Comparison of ENCODE assay signal across 8 mouse cellular contexts in the genomic region with DNA sequence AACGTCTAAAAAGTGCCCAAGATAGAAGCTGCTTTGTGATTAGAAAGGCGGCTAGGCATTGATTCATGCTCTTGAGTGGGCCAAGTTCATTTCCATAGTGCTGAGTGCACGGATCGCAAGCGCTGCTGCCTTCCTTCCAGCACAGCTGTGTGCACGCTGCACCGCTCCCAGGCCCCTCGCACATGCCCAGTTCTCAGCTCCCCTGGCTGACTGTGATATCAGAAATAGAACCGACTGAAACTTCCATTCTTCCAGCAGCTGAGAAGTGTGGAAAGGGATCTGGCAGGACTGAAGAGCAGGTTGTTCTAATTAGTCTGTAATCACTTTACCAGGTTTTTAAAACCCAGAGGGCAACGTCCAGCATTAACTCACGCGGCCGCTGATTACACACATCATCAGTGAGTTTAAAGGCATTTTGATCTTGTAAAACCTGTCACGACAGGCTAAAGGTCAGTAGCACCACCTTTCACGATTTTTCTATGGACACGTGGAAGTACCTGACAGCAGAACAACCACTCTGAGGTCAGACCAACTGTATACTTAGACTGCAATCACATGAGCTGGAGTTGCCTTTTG.
A peak's percentile ranks its signal among the peaks of the same experiment; 100 is the strongest.
DNase-seq lines count a peak whose midpoint lies in the region; ATAC-seq lines count a peak whose summit lies in the region.

No protein-coding gene starts in this region.

- intact Hi-C loops in left cerebral cortex, postnatal 14 days (cut with DNase I), result loop anchor here (5.0 kb wide), 1 partner anchor 41 kb away; no protein-coding TSS in a partner anchor

- peaks cover 11% of the 10 kb centered on the region for H3K4me1 ChIP-seq in lung, embryonic 16.5 days (replicated peaks; ENCODE audit: control insufficient read depth, insufficient read depth, low read length)
- peaks cover 11% of the 10 kb centered on the region for H3K4me1 ChIP-seq in intestine, embryonic 14.5 days (replicated peaks; ENCODE audit: control insufficient read depth, insufficient read depth, low read length)

- no peaks in the 10 kb centered on the region for H3K9me3 ChIP-seq in lung, embryonic 16.5 days (ENCODE audit: control insufficient read depth, low read length)
- H3K9me3 ChIP-seq in intestine, embryonic 14.5 days (ENCODE audit: control insufficient read depth, low read length), result no peaks in the 10 kb centered on the region

- no peaks in the 10 kb centered on the region for H3K27me3 ChIP-seq in lung, embryonic 16.5 days (ENCODE audit: control insufficient read depth, insufficient read depth, low read depth, low read length)
- no peaks in the 10 kb centered on the region for H3K27me3 ChIP-seq in intestine, embryonic 14.5 days (replicated peaks; ENCODE audit: control insufficient read depth, insufficient read depth, low read length)

- 39% methylated on average over 16 of the region's 16 CpGs for WGBS in lung, embryonic 16.5 days
- WGBS in intestine, embryonic 14.5 days, result 52% methylated on average over 16 of the region's 16 CpGs

- H3K4me2 ChIP-seq in lung, embryonic 16.5 days (ENCODE audit: low read depth, low read length), result no peak overlapping the region
- H3K4me2 ChIP-seq in intestine, embryonic 14.5 days (ENCODE audit: low read length), result no peak overlapping the region

- DNase-seq in lung, postnatal 36 days, result no peak
- DNase-seq in gastrocnemius, postnatal 10 days, result peak; percentile 45
- DNase-seq in intestine, embryonic 14.5 days (ENCODE audit: low spot score), result peak; percentile 63
- peak; percentile 60 to 69 for DNase-seq in left cerebral cortex, postnatal 14 days (ENCODE audit: low spot score in 2 of 2)
- DNase-seq in right cerebral cortex, postnatal 36 days (ENCODE audit: low spot score in 2 of 2), result peak; percentile 60 to 75
- no peak for DNase-seq in B cell, adult 2 months
- no peak for DNase-seq in spleen, postnatal 36 days (ENCODE audit: low spot score in 2 of 2)

- H3K9ac ChIP-seq in lung, embryonic 16.5 days (ENCODE audit: low read length), result no peak overlapping the region
- no peak overlapping the region for H3K9ac ChIP-seq in intestine, embryonic 14.5 days (ENCODE audit: low read length)

- H3K27ac ChIP-seq in lung, embryonic 16.5 days (ENCODE audit: low read length), result no peak overlapping the region
- H3K27ac ChIP-seq in intestine, embryonic 14.5 days (ENCODE audit: low read depth), result no peak overlapping the region

- H3K36me3 ChIP-seq in lung, embryonic 16.5 days (ENCODE audit: control insufficient read depth, insufficient read depth, low read length), result no peaks in the 10 kb centered on the region
- H3K36me3 ChIP-seq in intestine, embryonic 14.5 days (ENCODE audit: control insufficient read depth, insufficient read depth, low read length), result no peaks in the 10 kb centered on the region

- no peak overlapping the region for H3K4me3 ChIP-seq in lung, embryonic 16.5 days (ENCODE audit: low read length)
- no peak overlapping the region for H3K4me3 ChIP-seq in intestine, embryonic 14.5 days (ENCODE audit: low read depth, low read length)

- peak; percentile 82 for ATAC-seq in lung, embryonic 16.5 days (ENCODE audit: low read depth)
- ATAC-seq in intestine, embryonic 14.5 days (replicated peaks; ENCODE audit: low FRiP score, low TSS enrichment, low read depth), result peak; percentile 72; the same call in 1 of the 2 replicates

Comparison
In these comparisons a context has a peak if more than half of its experiments do, and no peak if none do; other contexts are left out.
1. DNase-seq: peak in gastrocnemius, postnatal 10 days (single experiment), intestine, embryonic 14.5 days (single experiment), left cerebral cortex, postnatal 14 days (2 of 2) and right cerebral cortex, postnatal 36 days (2 of 2); none in lung, postnatal 36 days (single experiment), B cell, adult 2 months (0 of 2) and spleen, postnatal 36 days (0 of 2).